Mouse (Mus musculus) myocyte (in vitro differentiated cells): ENCODE measurements around the gene Prkacb.

Experiments
- CEBPB ChIP-seq: IDR thresholded peaks from 2 replicates; pipeline ENCODE4 v1.6.1; 2011; ENCODE audit warnings: mild to moderate bottlenecking, moderate library complexity; ENCODE audit not compliant: poor library complexity, insufficient read depth, severe bottlenecking
- E2F4 ChIP-seq: IDR thresholded peaks from one replicate; pipeline ENCODE4 v1.6.1; 2011; ENCODE audit warnings: mild to moderate bottlenecking, control low read depth, moderate library complexity; ENCODE audit not compliant: insufficient read depth
- POLR2A ChIP-seq: IDR thresholded peaks from one replicate; pipeline ENCODE4 v1.6.1; 2011; ENCODE audit warnings: low read depth, mild to moderate bottlenecking, control low read depth, moderate library complexity; ENCODE audit not compliant: insufficient read length
- POLR2AphosphoS2 ChIP-seq: IDR thresholded peaks from one replicate; pipeline ENCODE4 v1.6.1; 2011; ENCODE audit warnings: low read depth, control low read depth; ENCODE audit not compliant: insufficient read length
- REST ChIP-seq: IDR thresholded peaks from one replicate; pipeline ENCODE4 v1.6.1; 2011; ENCODE audit warnings: mild to moderate bottlenecking, control low read depth, moderate library complexity; ENCODE audit not compliant: insufficient read depth, insufficient read length

DNA sequence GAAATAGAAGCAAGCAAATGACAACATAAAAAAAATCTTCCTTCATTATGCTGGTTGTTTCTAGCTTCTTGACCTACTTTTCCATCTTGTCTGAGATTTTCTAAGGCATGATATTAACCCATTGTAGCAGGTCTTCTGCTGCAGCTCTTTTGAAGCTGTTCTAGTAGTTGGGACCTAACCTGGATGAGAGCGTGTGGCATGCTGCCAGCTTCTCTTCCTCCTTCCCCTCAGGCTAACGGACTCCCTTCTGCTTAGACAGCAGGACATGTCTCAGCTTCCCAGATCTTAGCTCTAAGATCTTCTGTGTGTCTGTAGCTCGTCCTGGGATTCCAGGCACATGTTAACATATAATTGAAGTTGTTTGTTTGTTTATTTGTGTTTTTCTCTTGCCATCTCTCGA is 93.1 kb downstream of the Prkacb start:
- TF ChIP-seq POLR2A (no peak), E2F4 (no peak), CEBPB (no peak), POLR2AphosphoS2 (no peak), REST (no peak)
